In the genomic region with DNA sequence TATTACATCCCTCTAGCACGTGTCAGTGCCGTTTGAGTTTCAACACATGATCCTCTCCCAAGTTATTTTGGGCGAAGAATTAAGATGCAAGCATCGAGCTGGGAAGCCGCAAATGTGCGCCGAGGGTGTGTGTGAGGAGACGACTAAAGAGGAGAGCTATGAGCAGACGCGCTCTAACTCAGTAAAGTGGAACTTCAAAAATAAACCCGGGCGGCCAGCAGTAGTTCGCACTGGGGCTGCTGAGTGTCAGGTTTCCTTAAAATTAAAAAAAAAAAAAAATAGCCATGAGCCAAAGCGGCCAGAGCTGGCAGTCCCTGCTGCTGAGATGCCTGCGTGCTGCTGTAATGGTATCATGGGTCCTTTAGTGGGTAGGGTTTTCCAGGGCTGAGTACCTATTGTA, we compare ENCODE assay signal across 8 mouse cellular contexts.
DNase-seq lines count a peak whose midpoint lies in the region; ATAC-seq and TF ChIP-seq lines count a peak whose summit lies in the region.
"Had no signal": no experiment of that assay in that cellular context is flagged by ENCODE, and none has a peak within 500 bp of the region (broad histone marks: within the 10 kb centered on the region; RNA-seq: fewer than 3 reads in every experiment).

No protein-coding gene starts in this region.

- peaks cover 6% of the 10 kb centered on the region for H3K36me3 ChIP-seq in lung, embryonic 14.5 days (ENCODE audit: insufficient read depth)
- H3K36me3 ChIP-seq: G1E had no signal

- H3K4me2 ChIP-seq in lung, embryonic 14.5 days: no peak overlapping the region

- H3K4me1 ChIP-seq in lung, embryonic 14.5 days (ENCODE audit: insufficient read depth): no peaks in the 10 kb centered on the region; the same call in 1 of the 2 replicates
- peaks cover 16% of the 10 kb centered on the region for H3K4me1 ChIP-seq in lung, adult 2 months (ENCODE audit: control insufficient read depth, insufficient read depth, low read length)

- H3K27ac ChIP-seq in lung, embryonic 14.5 days (ENCODE audit: low read depth): no peak overlapping the region

- TF ChIP-seq CTCF in lung, embryonic 14.5 days (IDR thresholded peaks at IDR 0.05; ENCODE audit: low read depth): no peak
- TF ChIP-seq CTCF in lung, adult 2 months (IDR thresholded peaks at IDR 0.05; ENCODE audit: insufficient read depth, low read length): no peak

- peak; percentile 48 for ATAC-seq in lung, embryonic 14.5 days (ENCODE audit: insufficient read depth)

- no peaks in the 10 kb centered on the region for H3K27me3 ChIP-seq in lung, embryonic 14.5 days (ENCODE audit: insufficient read depth, low read length)

- DNase-seq in lung, embryonic 14.5 days: peak; percentile 59
- DNase-seq in lung, adult 2 months: no peak
- peak; percentile 68 to 78 for DNase-seq in frontal cortex, postnatal 10 days (ENCODE audit: low spot score in 2 of 2)
- DNase-seq in left cerebral cortex, adult 18-20 months (ENCODE audit: low spot score in 2 of 2): peak; percentile 72 to 84
- DNase-seq in right cerebral cortex, postnatal 4 days: peak; percentile 63
- no peak for DNase-seq in adrenal gland, postnatal 10 days
- no peak for DNase-seq in ovary, postnatal 14 days (ENCODE audit: low spot score)

- H3K4me3 ChIP-seq in lung, embryonic 14.5 days (ENCODE audit: low read depth, low read length): no peak overlapping the region
- no peak overlapping the region for H3K4me3 ChIP-seq in lung, adult 2 months (replicated peaks; ENCODE audit: extremely low read depth, low read depth, low read length)

- WGBS in lung, embryonic 14.5 days: 34% methylated on average over 15 of the region's 15 CpGs
- WGBS in lung, adult 2 months: 63% methylated on average over 15 of the region's 15 CpGs

- H3K9me3 ChIP-seq in lung, embryonic 14.5 days (ENCODE audit: low read depth, low read length): no peaks in the 10 kb centered on the region

- no peak overlapping the region for H3K9ac ChIP-seq in lung, embryonic 14.5 days

- no peak for TF ChIP-seq POLR2A in lung, adult 2 months (IDR thresholded peaks at IDR 0.05; ENCODE audit: borderline replicate concordance, extremely low read depth, low read depth, low read length)

Comparison
In these comparisons a context has a peak if more than half of its experiments do, and no peak if none do; other contexts are left out.
1. DNase-seq: peak in lung, embryonic 14.5 days (single experiment), frontal cortex, postnatal 10 days (2 of 2), left cerebral cortex, adult 18-20 months (2 of 2) and right cerebral cortex, postnatal 4 days (single experiment); none in lung, adult 2 months (single experiment), adrenal gland, postnatal 10 days (single experiment) and ovary, postnatal 14 days (single experiment).